8 mouse cellular contexts compared by ENCODE assay signal in genomic region chr14:7937052-7937630, GRCm38 (mm10). TPM values are rescaled to one million over a fixed set of nuclear protein-coding genes. Genes with fewer than 3 reads are reported as not detected.
DNase-seq lines count a peak whose midpoint lies in the region; ATAC-seq and TF ChIP-seq lines count a peak whose summit lies in the region.

No protein-coding gene starts in this region.

- no peak for DNase-seq in cerebellum, adult 11 months
- no peak for DNase-seq in liver, embryonic 14.5 days (ENCODE audit: low read depth in 3 of 3, low spot score in 3 of 3)
- DNase-seq in liver, embryonic 11.5 days (ENCODE audit: low spot score): no peak
- peak; percentile 47 to 63 for DNase-seq in lung, postnatal 4 days
- DNase-seq in splenic B cell, adult 2 months (ENCODE audit: low read depth, low spot score): peak; percentile 33
- no peak for DNase-seq in adrenal gland, adult 8-10 months

- no peaks in the 10 kb centered on the region for H3K9me3 ChIP-seq in liver, embryonic 14.5 days (ENCODE audit: control insufficient read depth, low read length)
- no peaks in the 10 kb centered on the region for H3K9me3 ChIP-seq in liver, embryonic 11.5 days (ENCODE audit: control insufficient read depth, low read length)
- no peaks in the 10 kb centered on the region for H3K9me3 ChIP-seq in hindbrain, embryonic 15.5 days

- peaks cover 0 to 3% of the 10 kb centered on the region in 2 experiments; a peak in 2 of 4 replicates for H3K4me1 ChIP-seq in liver, embryonic 14.5 days (replicated peaks; ENCODE audit: control insufficient read depth in 2 of 2, insufficient read depth in 2 of 2, low read length in 1 of 2)
- no peaks in the 10 kb centered on the region for H3K4me1 ChIP-seq in liver, embryonic 11.5 days (replicated peaks; ENCODE audit: control insufficient read depth, insufficient read depth, low read length)
- peaks cover 9% of the 10 kb centered on the region for H3K4me1 ChIP-seq in hindbrain, embryonic 15.5 days (replicated peaks)

- no peak overlapping the region for H3K9ac ChIP-seq in liver, embryonic 14.5 days (replicated peaks)
- H3K9ac ChIP-seq in liver, embryonic 11.5 days (ENCODE audit: low read depth, low read length): no peak overlapping the region
- no peak overlapping the region for H3K9ac ChIP-seq in hindbrain, embryonic 15.5 days

- 33% methylated on average over 17 of the region's 17 CpGs for WGBS in liver, embryonic 14.5 days (ENCODE audit: insufficient replicate concordance)
- 34% methylated on average over 17 of the region's 17 CpGs for whole genome bisulfite sequencing in liver, embryonic 11.5 days
- WGBS in hindbrain, embryonic 15.5 days: 15% methylated on average over 17 of the region's 17 CpGs

- no peak overlapping the region for H3K4me2 ChIP-seq in liver, embryonic 14.5 days (ENCODE audit: low read depth)
- no peak overlapping the region; the same call in 1 of the 2 replicates for H3K4me2 ChIP-seq in liver, embryonic 11.5 days
- no peak overlapping the region for H3K4me2 ChIP-seq in hindbrain, embryonic 15.5 days

- H3K27ac ChIP-seq in liver, embryonic 14.5 days: no peak overlapping the region
- H3K27ac ChIP-seq in liver, embryonic 11.5 days (ENCODE audit: low read depth, low read length): no peak overlapping the region
- H3K27ac ChIP-seq in hindbrain, embryonic 15.5 days (replicated peaks): 0 out of 2 replicates have a peak overlapping the region, but pooled peaks have one; percentile 17

- H3K27me3 ChIP-seq in liver, embryonic 14.5 days (ENCODE audit: control insufficient read depth, insufficient read depth, low read length): no peaks in the 10 kb centered on the region
- no peaks in the 10 kb centered on the region for H3K27me3 ChIP-seq in liver, embryonic 11.5 days (replicated peaks; ENCODE audit: control insufficient read depth, insufficient read depth, low read length)
- H3K27me3 ChIP-seq in hindbrain, embryonic 15.5 days: no peaks in the 10 kb centered on the region
- H3K27me3 ChIP-seq in splenic B cell, adult 2 months (ENCODE audit: control insufficient read depth, insufficient read depth, low read length, poor library complexity, severe bottlenecking): no peaks in the 10 kb centered on the region

- ATAC-seq in cerebellum, adult (ENCODE audit: insufficient number of reproducible peaks, low FRiP score, low TSS enrichment): 0 out of 2 replicates have a peak, but pooled peaks have one; percentile 26
- ATAC-seq in liver, embryonic 14.5 days (ENCODE audit: insufficient read depth): no peak
- ATAC-seq in liver, embryonic 11.5 days (replicated peaks; ENCODE audit: low FRiP score): no peak
- ATAC-seq in hindbrain, embryonic 15.5 days (ENCODE audit: low FRiP score, low read depth): peak; percentile 44; the same call in 1 of the 2 replicates

- no peak for TF ChIP-seq EP300 in liver, embryonic 14.5 days (IDR thresholded peaks at IDR 0.05; ENCODE audit: low read depth)

- peak; percentile 48 for TF ChIP-seq CTCF in liver, embryonic 14.5 days (IDR thresholded peaks at IDR 0.05; ENCODE audit: low read depth)

- H3K4me3 ChIP-seq in liver, embryonic 14.5 days (ENCODE audit: insufficient read depth in 1 of 2, low read depth in 2 of 2, low read length in 2 of 2): no peak overlapping the region
- H3K4me3 ChIP-seq in liver, embryonic 11.5 days (ENCODE audit: low read depth, low read length): no peak overlapping the region
- H3K4me3 ChIP-seq in hindbrain, embryonic 15.5 days: no peak overlapping the region

- no peaks in the 10 kb centered on the region for H3K36me3 ChIP-seq in liver, embryonic 14.5 days (replicated peaks; ENCODE audit: control insufficient read depth, insufficient read depth, low read depth)
- peaks cover 3% of the 10 kb centered on the region for H3K36me3 ChIP-seq in liver, embryonic 11.5 days (ENCODE audit: control insufficient read depth, insufficient read depth, low read length)
- peaks cover 56% of the 10 kb centered on the region for H3K36me3 ChIP-seq in hindbrain, embryonic 15.5 days
- peaks cover 2% of the 10 kb centered on the region; the same call in 1 of the 2 replicates for H3K36me3 ChIP-seq in splenic B cell, adult 2 months (ENCODE audit: control insufficient read depth, insufficient read depth, low read length, poor library complexity, severe bottlenecking)

RNA-seq across cellular contexts. Expression of gene Gm45521, which starts 19.9 kb away (rescaled TPM):
- not detected in 2 replicates for polyA plus RNA-seq in liver, embryonic 14.5 days (2012; rRNA removed)
- not detected in 2 replicates for polyA plus RNA-seq in liver, embryonic 14.5 days (2014; fragmentation: Nextera tagmentation; extraction: Ambion mirVana)
- polyA plus RNA-seq in liver, embryonic 11.5 days (2014; fragmentation: Nextera tagmentation; extraction: Ambion mirVana): not detected in 2 replicates
- polyA plus RNA-seq in hindbrain, embryonic 15.5 days (2015; fragmentation: Nextera tagmentation; extraction: Ambion mirVana): not detected in 2 replicates
- total RNA-seq in adrenal gland, adult 8-10 months (2022): not detected

RNA-seq across cellular contexts. Expression of gene Dnase1l3, which starts 57.2 kb away (rescaled TPM):
- 0.68 and 0.87 TPM in 2 replicates for polyA plus RNA-seq in liver, embryonic 14.5 days (2012; rRNA removed)
- 1.9 and 2.1 TPM in 2 replicates for polyA plus RNA-seq in liver, embryonic 14.5 days (2014; fragmentation: Nextera tagmentation; extraction: Ambion mirVana)
- 0.73 and 0.79 TPM in 2 replicates for polyA plus RNA-seq in liver, embryonic 11.5 days (2014; fragmentation: Nextera tagmentation; extraction: Ambion mirVana)
- 0.04 and 0.12 TPM in 2 replicates for polyA plus RNA-seq in hindbrain, embryonic 15.5 days (2015; fragmentation: Nextera tagmentation; extraction: Ambion mirVana)
- under 1 TPM; 0.37 to 0.78 (median 0.55) TPM for total RNA-seq in adrenal gland, adult 8-10 months (2022)

Comparison
In these comparisons a context has a peak if more than half of its experiments do, and no peak if none do; other contexts are left out.
1. ATAC-seq: peak in cerebellum, adult (single experiment) and hindbrain, embryonic 15.5 days (single experiment); none in liver, embryonic 14.5 days (single experiment) and liver, embryonic 11.5 days (single experiment).
2. DNase-seq: peak in lung, postnatal 4 days (2 of 2) and splenic B cell, adult 2 months (single experiment); none in cerebellum, adult 11 months (single experiment), liver, embryonic 14.5 days (0 of 3), liver, embryonic 11.5 days (single experiment) and adrenal gland, adult 8-10 months (single experiment).